Mouse (Mus musculus) T-cell, adult 66 days (primary cell): ENCODE data around the gene Cfap73. TPM values are rescaled to one million over a fixed set of nuclear protein-coding genes. Genes with fewer than 3 reads are reported as not detected.

Experiments used
- total RNA-seq, 2 experiments: library from RNA; stranded (reverse); gene quantifications; 3 replicates in 1 of 2; 4 replicates in 1 of 2; pipeline ENCODE4 v1.2.4; 2023

Gene Cfap73
- total RNA-seq, result not detected

DNA sequence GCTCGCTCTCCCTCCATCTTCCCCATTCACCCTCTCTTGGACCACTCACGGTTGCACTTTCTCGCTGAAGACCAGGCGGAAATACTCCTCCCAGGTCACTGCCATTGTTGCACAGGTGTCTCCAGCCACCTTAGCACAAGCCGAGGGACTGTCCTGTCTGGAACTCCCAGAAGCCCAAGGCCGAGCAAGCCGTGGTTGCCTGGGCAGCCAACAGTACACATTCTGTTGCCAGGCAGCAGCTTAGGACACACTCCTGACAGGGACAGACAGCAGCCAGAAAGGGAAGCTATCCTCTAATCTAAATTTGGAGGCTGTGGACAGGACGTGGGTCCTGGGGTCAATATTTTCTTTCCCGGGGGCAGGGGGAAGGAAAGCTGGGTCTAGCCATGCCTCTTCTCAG is at the start of gene Cfap73:
Gene Cfap73, minus strand, starts transcription at position 105 of the 400 bp plus-strand sequence.

DNA sequence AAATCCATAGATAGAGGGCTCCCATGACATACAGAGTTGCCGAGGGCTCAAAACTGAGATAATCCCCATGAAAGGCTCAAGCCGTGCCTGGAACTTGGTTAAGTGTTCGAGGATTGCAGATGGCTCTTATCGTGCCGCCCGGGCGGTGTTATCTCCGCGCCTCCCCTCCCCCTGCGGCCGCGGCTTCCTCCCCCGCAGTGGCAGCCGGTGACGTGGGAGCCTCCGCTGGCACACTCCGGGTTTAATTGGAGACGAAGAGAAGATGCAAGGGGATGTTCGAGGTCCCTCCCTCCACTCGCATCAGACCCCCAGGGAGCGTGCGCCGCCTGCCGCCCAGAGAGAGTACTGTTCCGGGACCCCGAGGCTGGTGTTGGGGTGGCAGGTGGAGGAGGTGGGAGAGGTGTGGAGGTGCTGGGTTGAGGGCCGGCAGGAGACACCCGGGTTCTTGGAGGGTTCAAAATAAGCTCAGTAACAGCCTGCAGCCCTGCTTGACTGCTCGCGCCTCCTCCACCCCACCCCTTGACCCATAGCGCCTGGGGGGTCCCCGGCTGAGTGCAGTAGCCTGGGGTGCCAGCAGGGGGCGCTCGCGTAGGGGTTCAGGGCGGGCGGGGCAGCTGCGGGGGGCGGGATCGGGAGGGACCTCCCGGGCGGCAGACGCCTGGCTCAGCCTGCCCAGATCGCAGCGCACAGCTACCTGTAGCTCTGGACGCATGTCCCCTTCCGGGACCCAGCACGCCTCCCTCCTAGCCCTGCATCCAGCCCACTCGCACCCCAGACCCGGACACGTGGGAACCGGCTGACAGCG is 14.7 kb upstream of the Cfap73 start, which contains the start of gene Rasal1:
Gene Rasal1, plus strand, starts transcription at position 244 of the 805 bp plus-strand sequence.

DNA sequence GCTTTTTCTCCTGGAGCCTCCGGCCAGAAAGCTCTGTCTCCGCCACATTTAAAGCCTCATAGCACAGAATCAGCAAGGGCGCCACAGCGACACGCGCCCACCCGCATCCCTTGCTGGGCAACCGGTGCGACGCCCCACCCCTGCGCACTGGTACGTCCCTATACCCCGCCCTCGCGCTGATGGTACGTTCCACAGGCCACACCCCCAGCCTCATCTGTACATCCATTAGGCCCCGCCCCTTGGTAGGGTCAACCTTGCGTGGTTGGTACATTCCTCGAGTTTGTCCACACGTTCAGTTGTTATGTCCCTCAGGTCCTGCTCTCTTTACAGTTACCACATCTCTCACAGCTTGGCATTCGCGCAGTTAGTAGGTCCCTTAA is 21.6 kb downstream of the Cfap73 start, which contains the start of the genes Rita1 and Ddx54:
Gene Rita1, minus strand, starts transcription at position 148 of the 380 bp plus-strand sequence.
Gene Ddx54, plus strand, starts transcription at position 298 of the 380 bp plus-strand sequence.

DNA sequence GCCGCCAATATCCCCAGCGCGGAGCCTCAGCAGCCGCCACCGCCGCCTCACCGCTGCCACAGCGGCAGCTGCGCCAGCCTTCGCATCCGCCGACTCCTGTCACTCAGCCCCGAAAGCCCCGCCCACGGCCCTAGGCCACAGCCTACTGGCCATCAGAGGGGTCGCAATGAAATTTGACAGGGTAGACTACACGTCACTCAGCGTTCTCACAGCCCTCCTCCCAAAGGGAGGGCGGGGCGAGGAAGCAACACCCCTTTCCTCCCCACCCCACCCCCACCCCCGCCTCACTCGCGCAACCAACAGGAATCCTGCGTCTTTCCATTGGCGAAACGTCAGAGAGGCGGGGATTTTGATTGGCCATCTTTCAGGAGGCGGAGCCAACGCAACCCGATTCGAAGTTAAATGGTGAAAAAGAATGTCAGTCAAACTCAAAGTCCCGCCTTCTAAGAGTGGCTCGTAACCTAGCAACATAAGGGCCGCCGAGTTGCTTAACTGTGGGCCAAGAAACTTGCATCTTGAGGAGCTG is 45.4 kb downstream of the Cfap73 start, which contains the start of the genes Tpcn1 and Iqcd:
Gene Tpcn1, minus strand, starts transcription at position 105 of the 526 bp plus-strand sequence.
Gene Iqcd, plus strand, starts transcription at position 448 of the 526 bp plus-strand sequence.

Other genes with a start within 250 kb of the Cfap73 start
- gene Lhx5, start 202.5 kb downstream of the Cfap73 start, total RNA-seq, result not detected
- gene Sdsl, start 161.4 kb downstream of the Cfap73 start, total RNA-seq, result 1 to 10 TPM in 1 of 2 experiments, not detected in 1; 1.7 TPM
- not detected for gene Sds, start 157.7 kb downstream of the Cfap73 start, total RNA-seq
- gene Plbd2, start 130.6 kb downstream of the Cfap73 start, total RNA-seq, result 10 to 100 TPM; 18.1 to 23.8 TPM
- 10 to 100 TPM in 1 of 2 experiments, 1 to 10 TPM in 1; 6.4 to 15.8 TPM for gene Slc8b1, start 123.1 kb downstream of the Cfap73 start, total RNA-seq
- gene Tpcn1, start 45.6 kb downstream of the Cfap73 start, total RNA-seq, result 10 to 100 TPM; 57.7 to 59.8 TPM
- 1 to 10 TPM; 1.0 to 1.9 TPM for gene Iqcd, start 45.2 kb downstream of the Cfap73 start, total RNA-seq
- 1 to 10 TPM; 5.4 to 8.3 TPM for gene Rita1, start 21.6 kb downstream of the Cfap73 start, total RNA-seq
- gene Ddx54, start 21.5 kb downstream of the Cfap73 start, total RNA-seq, result 100 to 1,000 TPM; 114 to 120 TPM
- 10 to 100 TPM; 18.9 to 25.5 TPM for gene Rasal1, start 14.6 kb upstream of the Cfap73 start, total RNA-seq
- gene Dtx1, start 77.7 kb upstream of the Cfap73 start, total RNA-seq, result 100 to 1,000 TPM; 257 to 297 TPM
- 1 to 10 TPM; 6.1 to 8.0 TPM for gene Oas2, start 115.6 kb upstream of the Cfap73 start, total RNA-seq
- gene Oas3, start 143.4 kb upstream of the Cfap73 start, total RNA-seq, result 10 to 100 TPM; 15.4 to 27.4 TPM
- gene Oas1e, start 161.3 kb upstream of the Cfap73 start, total RNA-seq, result 1 to 10 TPM in 1 of 2 experiments, under 1 TPM in 1; 0.74 to 1.8 TPM
- 10 to 100 TPM; 11.0 to 13.1 TPM for gene Oas1c, start 178.3 kb upstream of the Cfap73 start, total RNA-seq
- not detected for gene Oas1f, start 213.1 kb upstream of the Cfap73 start, total RNA-seq
- not detected for gene Oas1h, start 227.2 kb upstream of the Cfap73 start, total RNA-seq